Mouse (Mus musculus) erythroblast, embryonic 14.5 days (primary cell): ENCODE data around the gene Atp6v0d1.

Source experiments
- GATA1 ChIP-seq: IDR thresholded peaks from 2 replicates; pipeline ENCODE4 v1.6.1; 2012; ENCODE audit warnings: low read length, inconsistent platforms, mixed read lengths
- TAL1 ChIP-seq: IDR thresholded peaks from 3 replicates; pipeline ENCODE4 v1.6.1; 2012; ENCODE audit warnings: low read length, inconsistent platforms, mixed read lengths

GRCm38 (mm10) chr8:105484030-105484368 is 81.8 kb downstream of the Atp6v0d1 start:
- no peak for TF ChIP-seq TAL1
- no peak for TF ChIP-seq GATA1
